Mouse (Mus musculus) monocyte, adult 5-6 weeks (primary cell): Measurements from ENCODE around the gene Actl7a. TPM values are rescaled to one million over a fixed set of nuclear protein-coding genes. Genes with fewer than 3 reads are reported as not detected.

Experiments used
- ATAC-seq: fragments of 153-309, 156-312 bp; replicated peaks from 2 replicates; pipeline ENCODE4 v1.8.0; 2017; ENCODE audit warnings: mild to moderate bottlenecking; ENCODE audit not compliant: low TSS enrichment, insufficient number of reproducible peaks, severe bottlenecking, poor library complexity, low FRiP score
- total RNA-seq: library from RNA; stranded (forward); fragments of 200-1000, 200-491, 200-594 nt; gene quantifications from 3 replicates; pipeline ENCODE4 v1.2.3, GENCODE M21; 2017

Actl7a gene
- 0.64 TPM in 1 of 3 replicates, not detected in the others for total RNA-seq

DNA sequence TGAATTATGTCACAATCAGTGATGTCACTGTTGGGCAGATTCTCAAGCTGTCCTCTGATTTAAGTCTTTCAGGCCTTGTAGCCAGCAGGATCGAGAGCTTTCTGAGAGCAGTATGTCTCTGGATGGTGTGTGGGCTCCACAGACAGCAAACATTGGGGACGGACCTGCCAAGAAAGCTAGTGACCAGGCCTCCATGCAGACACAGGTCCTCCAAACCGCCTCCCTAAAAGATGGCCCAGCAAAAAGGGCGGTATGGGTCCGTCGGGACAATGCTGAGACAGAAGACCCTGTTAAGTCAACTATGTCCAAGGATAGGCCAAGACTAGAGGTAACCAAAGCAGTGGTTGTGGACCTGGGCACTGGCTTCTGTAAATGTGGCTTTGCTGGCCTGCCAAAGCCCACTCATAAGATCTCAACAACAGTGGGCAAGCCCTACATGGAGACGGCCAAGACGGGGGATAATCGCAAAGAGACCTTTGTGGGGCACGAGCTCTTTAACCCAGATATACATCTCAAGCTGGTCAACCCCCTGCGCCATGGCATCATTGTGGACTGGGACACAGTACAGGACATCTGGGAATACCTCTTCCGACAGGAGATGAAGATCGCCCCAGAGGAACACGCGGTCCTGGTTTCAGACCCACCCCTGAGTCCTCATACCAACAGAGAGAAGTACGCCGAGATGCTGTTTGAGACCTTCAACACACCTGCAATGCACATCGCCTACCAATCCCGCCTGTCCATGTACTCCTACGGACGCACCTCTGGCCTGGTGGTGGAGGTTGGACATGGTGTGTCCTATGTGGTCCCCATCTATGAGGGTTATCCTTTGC lies at the start of gene Actl7a:
TSS of gene Actl7a (plus strand) at position 51 of the 833 bp plus-strand sequence.
- ATAC-seq, result no peak

- ATAC-seq, result no peak
These were observed 46.8 kb upstream of the Actl7a start for GRCm38 (mm10) chr4:56696401-56696800.

DNA sequence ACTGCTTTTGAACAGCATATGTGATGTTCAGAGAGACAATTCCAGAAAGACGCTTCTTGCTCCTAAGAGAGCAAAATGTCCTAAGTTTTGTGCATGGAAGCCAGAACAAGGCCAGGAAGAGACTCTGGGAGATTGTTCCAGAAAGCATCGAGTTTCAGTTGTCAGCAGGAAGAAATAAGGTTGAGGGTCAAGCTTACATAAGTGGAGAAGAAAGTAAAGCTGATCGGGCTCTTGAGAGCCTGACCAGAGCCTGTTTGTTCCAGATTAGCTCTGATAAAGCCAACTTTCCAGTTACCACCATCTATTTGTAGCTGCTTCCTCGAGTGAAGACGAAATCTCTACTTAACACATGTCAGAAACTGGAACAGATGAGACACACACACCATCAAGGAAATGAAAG lies 44.5 kb upstream of the Actl7a start:
- ATAC-seq, result no peak

DNA sequence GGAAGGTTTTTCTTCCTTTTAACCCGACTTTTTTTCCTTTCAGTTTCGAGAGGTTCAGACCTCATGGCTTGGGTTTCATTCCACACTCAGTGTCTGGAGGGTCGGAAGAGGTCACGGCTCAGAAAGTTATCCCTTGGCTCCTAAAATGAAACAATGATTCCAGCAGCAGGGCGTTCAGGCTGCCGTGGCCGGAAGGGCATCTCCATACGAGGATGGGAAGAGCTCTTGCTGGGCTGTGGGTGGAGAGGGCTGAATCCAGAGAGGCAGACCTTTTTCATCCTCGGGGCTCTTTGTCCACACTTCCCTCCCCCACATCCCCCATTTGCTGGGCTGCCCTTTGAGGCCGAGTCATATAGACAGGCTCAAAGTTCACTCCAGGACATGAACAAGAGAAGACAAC lies 41.0 kb upstream of the Actl7a start:
- no peak for ATAC-seq

GRCm38 (mm10) chr4:56713155-56713554 lies 30.1 kb upstream of the Actl7a start:
- no peak for ATAC-seq

GRCm38 (mm10) chr4:56716801-56717200 lies 26.4 kb upstream of the Actl7a start:
- ATAC-seq, result no peak

- no peak for ATAC-seq
These were observed 25.3 kb upstream of the Actl7a start for GRCm38 (mm10) chr4:56717932-56718331.

GRCm38 (mm10) chr4:56718573-56719442 lies 24.4 kb upstream of the Actl7a start:
- ATAC-seq, result no peak

- ATAC-seq, result no peak
These were observed 23.8 kb upstream of the Actl7a start for GRCm38 (mm10) chr4:56719456-56719855.

GRCm38 (mm10) chr4:56720403-56720802 lies 22.8 kb upstream of the Actl7a start:
- no peak for ATAC-seq

DNA sequence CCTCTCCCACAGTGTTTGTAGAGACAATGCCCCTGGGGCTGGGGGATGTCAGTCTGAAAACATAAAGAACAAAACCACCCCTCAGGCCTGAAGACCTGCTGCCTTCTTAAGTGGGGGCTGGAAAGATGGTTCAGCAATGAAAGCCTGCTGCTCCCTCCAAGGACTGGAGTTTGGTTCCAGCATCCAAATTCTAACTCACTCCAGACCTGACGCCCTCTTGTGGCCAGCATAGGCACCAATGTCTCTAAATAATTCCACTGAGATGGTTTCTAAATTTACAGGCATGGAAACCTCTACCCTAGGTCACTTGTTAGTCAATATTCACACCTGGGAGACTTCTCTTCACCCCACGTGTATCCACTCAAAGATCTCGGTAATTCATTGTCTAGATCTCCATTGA lies 21.7 kb upstream of the Actl7a start:
- ATAC-seq, result no peak

- ATAC-seq, result no peak
These were observed 20.9 kb upstream of the Actl7a start for GRCm38 (mm10) chr4:56722346-56722745.

DNA sequence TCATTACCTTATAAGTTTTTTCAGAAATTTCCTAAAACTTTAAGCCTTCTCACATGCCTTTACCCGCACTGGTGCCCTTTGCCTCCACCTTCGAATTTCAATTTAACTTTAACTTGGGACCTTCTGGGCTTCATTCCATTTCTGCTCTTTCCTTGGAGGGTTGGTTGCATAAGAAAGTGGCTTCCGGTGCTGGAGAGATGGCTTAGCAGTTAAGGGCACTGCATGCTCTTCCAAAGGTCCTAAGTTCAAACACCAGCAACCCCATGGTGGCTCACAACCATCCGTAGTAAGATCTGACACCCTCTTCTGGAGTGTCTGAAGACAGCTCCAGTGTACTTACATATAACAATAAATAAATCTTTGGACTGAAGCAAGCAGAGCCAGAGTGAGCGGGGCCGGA lies 20.0 kb upstream of the Actl7a start:
- no peak for ATAC-seq

- no peak for ATAC-seq
These were observed 17.4 kb upstream of the Actl7a start for GRCm38 (mm10) chr4:56725839-56726238.

- ATAC-seq, result no peak
These were observed 3.2 kb upstream of the Actl7a start, which contains the start of gene Gm26657 for GRCm38 (mm10) chr4:56740020-56740485. Gene Gm26657, plus strand, starts transcription at chr4:56740070.

DNA sequence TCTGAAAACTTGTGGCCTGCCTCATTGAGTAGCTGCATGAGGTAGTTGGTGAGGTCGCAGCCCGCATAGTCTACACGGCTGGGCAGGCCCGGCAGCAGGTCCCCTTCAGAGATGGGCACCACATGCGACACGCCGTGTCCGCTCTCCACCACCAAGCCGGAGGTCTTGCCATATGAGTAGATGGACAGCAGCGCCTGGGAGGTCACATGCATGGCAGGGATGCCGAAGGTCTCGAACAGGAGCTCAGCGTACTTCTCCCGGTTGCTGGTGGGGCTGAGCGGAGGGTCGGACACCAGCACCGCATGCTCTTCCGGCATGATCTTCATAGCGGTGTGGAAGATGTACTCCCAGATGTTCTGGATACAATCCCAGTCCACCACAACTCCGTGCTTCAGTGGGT lies 2.6 kb upstream of the Actl7a start:
- no peak for ATAC-seq

- no peak for ATAC-seq
These were observed 2.1 kb upstream of the Actl7a start, which contains the start of gene Actl7b for GRCm38 (mm10) chr4:56741041-56741493. Gene Actl7b, minus strand, starts transcription at chr4:56741443.

DNA sequence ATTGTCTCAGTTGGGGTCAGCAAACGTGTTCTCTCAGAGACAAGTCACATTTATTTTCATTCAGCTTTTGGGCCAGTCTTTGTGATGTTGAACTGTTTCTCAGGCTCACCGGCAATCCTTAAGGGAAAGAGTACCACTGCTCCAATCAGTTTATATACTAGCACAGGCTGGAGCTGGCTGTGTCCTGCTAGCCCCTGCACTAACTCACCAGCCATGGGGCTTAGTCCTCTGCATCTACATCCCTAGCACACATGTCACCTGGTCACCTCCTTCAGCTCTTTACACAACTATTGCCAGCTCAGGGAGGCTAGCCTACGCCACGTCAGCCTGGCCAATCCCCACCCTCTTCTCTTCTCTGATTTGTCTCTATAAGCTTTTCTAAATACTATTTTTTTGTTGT lies 515 bp upstream of the Actl7a start:
- ATAC-seq, result no peak

DNA sequence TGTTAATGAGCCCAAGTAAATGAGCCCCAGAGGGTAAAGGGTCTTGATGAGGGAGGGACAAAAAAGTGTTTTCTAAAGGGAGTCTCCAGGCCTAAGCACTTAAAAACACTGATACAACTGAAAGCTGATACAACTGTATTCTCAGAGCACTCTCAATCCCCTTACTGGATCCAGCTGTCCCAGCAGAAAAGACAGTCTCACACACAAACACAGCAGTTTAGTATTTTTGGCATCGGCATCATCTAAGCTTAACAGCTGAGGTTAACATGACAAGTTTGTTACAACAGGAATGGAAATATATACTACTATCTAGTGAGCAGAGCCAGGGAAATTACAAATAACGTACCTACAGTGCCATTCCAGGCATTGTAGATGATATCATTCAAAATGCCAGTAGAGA lies 3.1 kb downstream of the Actl7a start:
- ATAC-seq, result no peak
